Mouse (Mus musculus): Measurements from ENCODE around the gene A930009A15Rik.

DNA sequence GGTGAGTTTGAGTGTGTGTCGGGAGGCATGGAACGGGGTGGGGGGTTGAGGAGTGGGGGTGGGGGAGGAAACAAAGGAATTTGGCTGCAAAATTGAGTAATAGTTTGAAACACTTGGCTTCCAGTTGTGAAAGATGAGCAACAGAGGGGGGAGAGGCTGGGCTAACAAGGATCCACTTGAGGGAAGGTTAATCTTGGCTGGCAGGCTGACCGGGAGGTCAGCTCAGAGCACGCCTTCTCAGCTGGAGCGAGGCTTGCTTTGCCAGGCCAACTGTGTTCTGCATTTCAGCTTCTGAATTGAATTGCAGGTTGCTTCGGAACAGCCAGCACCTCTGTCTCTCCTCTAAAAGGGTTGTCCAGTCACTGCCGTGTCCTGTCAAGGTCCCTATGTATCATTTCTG lies 9.7 kb downstream of the A930009A15Rik start:
- no peak for TF ChIP-seq CTCF (IDR thresholded peaks at IDR 0.05; ENCODE audit: low read depth, low read length)
- no peak for TF ChIP-seq POLR2AphosphoS5 (IDR thresholded peaks at IDR 0.05; ENCODE audit: insufficient replicate concordance, low read depth, low read length)
- no peak for TF ChIP-seq TAL1 (conservative IDR thresholded peaks at IDR 0.05; ENCODE audit: low read depth, low read length)

Measured in G1E (cell line).